Mouse (Mus musculus) spleen, postnatal 36 days (tissue): ENCODE measurements at regions not wholly inside any gene's neighbourhood (a gene's known extent, or its start where the extent isn't known, plus 50 kb on each side); places are given as distances from the start of the nearest gene placed in this dataset.
A peak's percentile ranks its signal among the peaks of the same experiment; 100 is the strongest.

Source experiments
- DNase-seq, 2 experiments: peaks; one replicate each; pipeline ENCODE4 v3.0.0; 2022; ENCODE audit warnings: low spot score in 2 of 2, mixed read lengths in 1 of 2

GRCm38 (mm10) chr7:83476861-83477260 lies 107.9 kb upstream of the Tmc3 start:
- no peak for DNase-seq

GRCm38 (mm10) chr7:83477661-83478121 lies 107.0 kb upstream of the Tmc3 start:
- no peak for DNase-seq

- no peak for DNase-seq
These were observed 103.1 kb upstream of the Tmc3 start for GRCm38 (mm10) chr7:83481655-83482054.

GRCm38 (mm10) chr7:83482254-83482653 lies 102.5 kb upstream of the Tmc3 start:
- DNase-seq, result peak; percentile 15 to 23

GRCm38 (mm10) chr7:83482671-83483304 lies 101.9 kb upstream of the Tmc3 start:
- DNase-seq, result peak in 1 of 2 experiments; percentile 2

- no peak for DNase-seq
These were observed 98.5 kb upstream of the Tmc3 start for GRCm38 (mm10) chr7:83486156-83486750.

- DNase-seq, result peak; percentile 2 to 5
These were observed 94.9 kb upstream of the Tmc3 start for GRCm38 (mm10) chr7:83489790-83490189.

GRCm38 (mm10) chr7:83504996-83505645 lies 79.6 kb upstream of the Tmc3 start:
- no peak for DNase-seq

- DNase-seq, result no peak
These were observed 68.4 kb upstream of the Tmc3 start for GRCm38 (mm10) chr7:83516295-83516694.

GRCm38 (mm10) chr7:83521511-83521910 lies 63.2 kb upstream of the Tmc3 start:
- DNase-seq, result no peak
